Mouse (Mus musculus): ENCODE results near the gene Ankrd10.
"Not testable (repeated sequence)": the region's sequence is repeated elsewhere in the genome, so short reads cannot be mapped to it uniquely, and the experiment has no call there.

Gene Ankrd10

GRCm38 (mm10) chr8:11635611-11636081 is at the start of gene Ankrd10:
Gene Ankrd10 (minus strand): TSS chr8:11635757.
- peak; percentile 97 for DNase-seq (ENCODE audit: low read depth)

GRCm38 (mm10) chr8:11684558-11684957 is 49.0 kb upstream of the Ankrd10 start:
- DNase-seq (ENCODE audit: low read depth): no peak

GRCm38 (mm10) chr8:11668308-11668707 is 32.8 kb upstream of the Ankrd10 start:
- DNase-seq (ENCODE audit: low read depth): no peak

- not testable (repeated sequence) for DNase-seq (ENCODE audit: low read depth)
These were observed 30.6 kb upstream of the Ankrd10 start for GRCm38 (mm10) chr8:11666023-11666716.

GRCm38 (mm10) chr8:11661969-11662368 is 26.4 kb upstream of the Ankrd10 start:
- DNase-seq (ENCODE audit: low read depth): no peak

GRCm38 (mm10) chr8:11650021-11650420 is 14.5 kb upstream of the Ankrd10 start:
- DNase-seq (ENCODE audit: low read depth): no peak

- peak; percentile 22 for DNase-seq (ENCODE audit: low read depth)
These were observed 7.6 kb upstream of the Ankrd10 start for GRCm38 (mm10) chr8:11643123-11643522.

GRCm38 (mm10) chr8:11640606-11641005 is 5.0 kb upstream of the Ankrd10 start:
- no peak for DNase-seq (ENCODE audit: low read depth)

GRCm38 (mm10) chr8:11637531-11637930 is 2.0 kb upstream of the Ankrd10 start:
- DNase-seq (ENCODE audit: low read depth): peak; percentile 67

- DNase-seq (ENCODE audit: low read depth): peak; percentile 97
These were observed 934 bp upstream of the Ankrd10 start for GRCm38 (mm10) chr8:11636324-11637057.

GRCm38 (mm10) chr8:11635012-11635577 is 462 bp downstream of the Ankrd10 start:
- DNase-seq (ENCODE audit: low read depth): peak; percentile 89

- DNase-seq (ENCODE audit: low read depth): peak; percentile 44
These were observed 1.1 kb downstream of the Ankrd10 start for GRCm38 (mm10) chr8:11634331-11635011.

GRCm38 (mm10) chr8:11633414-11633813 is 2.1 kb downstream of the Ankrd10 start:
- DNase-seq (ENCODE audit: low read depth): no peak

- DNase-seq (ENCODE audit: low read depth): peak; percentile 89
These were observed 3.2 kb downstream of the Ankrd10 start for GRCm38 (mm10) chr8:11632406-11632805.

GRCm38 (mm10) chr8:11629206-11629605 is 6.4 kb downstream of the Ankrd10 start:
- no peak for DNase-seq (ENCODE audit: low read depth)

- DNase-seq (ENCODE audit: low read depth): no peak
These were observed 6.9 kb downstream of the Ankrd10 start for GRCm38 (mm10) chr8:11628506-11629132.

GRCm38 (mm10) chr8:11627717-11628116 is 7.8 kb downstream of the Ankrd10 start:
- DNase-seq (ENCODE audit: low read depth): no peak

- no peak for DNase-seq (ENCODE audit: low read depth)
These were observed 10.5 kb downstream of the Ankrd10 start for GRCm38 (mm10) chr8:11625084-11625483.

- DNase-seq (ENCODE audit: low read depth): no peak
These were observed 16.5 kb downstream of the Ankrd10 start for GRCm38 (mm10) chr8:11619091-11619490.

- DNase-seq (ENCODE audit: low read depth): no peak
These were observed 17.5 kb downstream of the Ankrd10 start for GRCm38 (mm10) chr8:11618063-11618462.

GRCm38 (mm10) chr8:11616294-11616693 is 19.3 kb downstream of the Ankrd10 start:
- peak; percentile 41 for DNase-seq (ENCODE audit: low read depth)

All from 416B (cell line).